Mouse (Mus musculus): ENCODE data around the gene Plpp7. TPM values are rescaled to one million over a fixed set of nuclear protein-coding genes. Genes with fewer than 3 reads are reported as not detected.

Gene Plpp7
- polyA plus RNA-seq, 1 experiment = 2.6 TPM

DNA sequence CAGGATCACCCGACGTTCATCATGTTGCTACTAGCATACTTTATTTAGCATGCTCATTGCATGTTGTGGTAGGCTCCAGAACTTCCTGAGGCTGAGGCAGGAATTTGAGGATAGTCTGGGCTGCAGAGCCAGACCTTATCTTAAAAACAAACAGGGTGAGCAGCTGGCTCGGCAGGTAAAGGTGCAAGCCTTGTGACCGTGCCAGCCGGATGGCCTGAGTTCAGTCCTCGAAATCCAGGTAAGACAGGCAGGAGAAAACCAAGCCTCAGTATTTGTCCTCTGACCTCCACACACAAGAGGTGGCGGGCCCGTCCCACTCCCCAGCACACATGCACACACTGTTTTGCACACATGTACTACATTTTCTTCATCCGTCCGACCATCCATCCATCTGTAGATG lies 61.3 kb downstream of the Plpp7 start:
- peaks cover 38% of the 10 kb centered on the region; the same call in 1 of the 2 replicates for H3K4me1 ChIP-seq (ENCODE audit: control insufficient read depth, insufficient read depth, insufficient read length)
- no peak for TF ChIP-seq CTCF (IDR thresholded peaks at IDR 0.05; ENCODE audit: extremely low read depth, insufficient read depth, insufficient read length, insufficient replicate concordance)
- no peak for TF ChIP-seq POLR2A (IDR thresholded peaks at IDR 0.05; ENCODE audit: low read depth, low read length)
- H3K36me3 ChIP-seq (ENCODE audit: control insufficient read depth, insufficient read depth, low read length) = no peaks in the 10 kb centered on the region
- H3K27ac ChIP-seq (ENCODE audit: insufficient read depth, low read length) = no peak overlapping the region
- no peak overlapping the region for H3K4me3 ChIP-seq (ENCODE audit: extremely low read depth, insufficient read depth, insufficient read length)
- 87% methylated on average over 10 of the region's 10 CpGs for WGBS
- DNase-seq (ENCODE audit: low read depth in 1 of 2, low spot score in 2 of 2) = no peak
- H3K27me3 ChIP-seq (ENCODE audit: control insufficient read depth, insufficient read depth, low read length) = no peaks in the 10 kb centered on the region

GRCm38 (mm10) chr2:32157328-32157727 lies 62.0 kb downstream of the Plpp7 start:
- H3K36me3 ChIP-seq (ENCODE audit: control insufficient read depth, insufficient read depth, low read length) = no peaks in the 10 kb centered on the region
- no peaks in the 10 kb centered on the region for H3K27me3 ChIP-seq (ENCODE audit: control insufficient read depth, insufficient read depth, low read length)
- DNase-seq (ENCODE audit: low read depth in 1 of 2, low spot score in 2 of 2) = no peak
- no peak overlapping the region for H3K27ac ChIP-seq (ENCODE audit: insufficient read depth, low read length)
- WGBS = 78% methylated on average over 4 of the region's 4 CpGs
- H3K4me1 ChIP-seq (ENCODE audit: control insufficient read depth, insufficient read depth, insufficient read length) = peaks cover 34% of the 10 kb centered on the region; the same call in 1 of the 2 replicates
- TF ChIP-seq POLR2A (IDR thresholded peaks at IDR 0.05; ENCODE audit: low read depth, low read length) = no peak
- TF ChIP-seq CTCF (IDR thresholded peaks at IDR 0.05; ENCODE audit: extremely low read depth, insufficient read depth, insufficient read length, insufficient replicate concordance) = no peak
- H3K4me3 ChIP-seq (ENCODE audit: extremely low read depth, insufficient read depth, insufficient read length) = no peak overlapping the region

DNA sequence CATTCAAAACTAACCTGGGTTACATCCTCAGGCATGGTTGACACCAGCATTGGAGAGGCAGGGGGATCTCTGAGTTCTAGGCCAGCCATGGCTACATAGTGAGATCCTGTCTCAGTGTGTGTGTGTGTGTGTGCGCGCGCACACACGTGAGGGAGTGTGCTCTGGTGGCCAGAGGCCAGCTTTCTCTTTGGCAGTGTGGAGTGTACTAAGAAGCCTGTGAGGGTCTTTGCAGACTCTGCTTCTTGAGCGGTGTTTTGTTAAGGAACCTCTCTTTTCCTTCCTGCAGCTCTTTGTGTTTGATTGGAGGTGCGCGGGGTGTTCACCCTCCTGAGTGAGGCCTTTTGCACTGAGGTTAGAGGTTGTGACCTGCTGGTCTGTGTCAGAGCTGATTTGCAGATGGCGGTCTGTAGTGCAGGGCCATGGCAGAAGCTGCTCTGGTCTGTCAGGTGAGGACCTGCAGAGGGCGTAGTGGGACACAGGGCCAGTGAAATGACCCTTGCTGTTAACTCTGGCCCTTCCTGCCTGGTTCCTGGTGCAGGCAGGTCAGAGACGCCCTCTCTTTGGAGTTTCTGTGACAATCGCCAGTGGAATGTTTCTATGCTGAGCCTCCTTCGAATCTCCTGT lies 63.4 kb downstream of the Plpp7 start:
- Histone ChIP-seq H3K4me3 (ENCODE audit: extremely low read depth, insufficient read depth, insufficient read length) (no peak overlapping the region), H3K27ac (ENCODE audit: insufficient read depth, low read length) (no peak overlapping the region), H3K4me1 (ENCODE audit: control insufficient read depth, insufficient read depth, insufficient read length) (peaks cover 24% of the 10 kb centered on the region; the same call in 1 of the 2 replicates), H3K27me3 (ENCODE audit: control insufficient read depth, insufficient read depth, low read length) (no peaks in the 10 kb centered on the region), H3K36me3 (ENCODE audit: control insufficient read depth, insufficient read depth, low read length) (no peaks in the 10 kb centered on the region)
- TF ChIP-seq CTCF (IDR thresholded peaks at IDR 0.05; ENCODE audit: extremely low read depth, insufficient read depth, insufficient read length, insufficient replicate concordance) (no peak), POLR2A (IDR thresholded peaks at IDR 0.05; ENCODE audit: low read depth, low read length) (no peak)
- no peak for DNase-seq (ENCODE audit: low read depth in 1 of 2, low spot score in 2 of 2)
- 79% methylated on average over 12 of the region's 12 CpGs for WGBS

Other genes starting within 250 kb of the Plpp7 start
- 0.16 and 0.20 TPM in 2 replicates for gene Fibcd1, start 249.5 kb upstream of the Plpp7 start, polyA plus RNA-seq (2012; rRNA removed)
- gene Lamc3, start 208.2 kb upstream of the Plpp7 start, polyA plus RNA-seq (2012; rRNA removed) = 2.1 and 2.7 TPM in 2 replicates
- 0.75 and 0.77 TPM in 2 replicates for gene Aif1l, start 145.4 kb upstream of the Plpp7 start, polyA plus RNA-seq (2012; rRNA removed)
- 29.5 and 30.1 TPM in 2 replicates for gene Nup214, start 121.1 kb upstream of the Plpp7 start, polyA plus RNA-seq (2012; rRNA removed)
- 33.1 and 48.3 TPM in 2 replicates for gene Fam78a, start 10.7 kb upstream of the Plpp7 start, polyA plus RNA-seq (2012; rRNA removed)
- 35.1 and 46.5 TPM in 2 replicates for gene Prrc2b, start 55.6 kb downstream of the Plpp7 start, polyA plus RNA-seq (2012; rRNA removed)
- gene Pomt1, start 141.1 kb downstream of the Plpp7 start, polyA plus RNA-seq (2012; rRNA removed) = 13.7 and 15.7 TPM in 2 replicates
- gene Uck1, start 164.6 kb downstream of the Plpp7 start, polyA plus RNA-seq (2012; rRNA removed) = 58.4 and 72.9 TPM in 2 replicates
- 21.4 and 24.0 TPM in 2 replicates for gene Golga2, start 191.9 kb downstream of the Plpp7 start, polyA plus RNA-seq (2012; rRNA removed)
- 60.5 and 63.4 TPM in 2 replicates for gene Swi5, start 192.5 kb downstream of the Plpp7 start, polyA plus RNA-seq (2012; rRNA removed)